Mouse (Mus musculus): ENCODE results near the gene Helz. TPM values are rescaled to one million over a fixed set of nuclear protein-coding genes. Genes with fewer than 3 reads are reported as not detected.
"Not testable (repeated sequence)": the region's sequence is repeated elsewhere in the genome, so short reads cannot be mapped to it uniquely, and the experiment has no call there.

Gene Helz
- polyA plus RNA-seq, 1 experiment, result not detected

DNA sequence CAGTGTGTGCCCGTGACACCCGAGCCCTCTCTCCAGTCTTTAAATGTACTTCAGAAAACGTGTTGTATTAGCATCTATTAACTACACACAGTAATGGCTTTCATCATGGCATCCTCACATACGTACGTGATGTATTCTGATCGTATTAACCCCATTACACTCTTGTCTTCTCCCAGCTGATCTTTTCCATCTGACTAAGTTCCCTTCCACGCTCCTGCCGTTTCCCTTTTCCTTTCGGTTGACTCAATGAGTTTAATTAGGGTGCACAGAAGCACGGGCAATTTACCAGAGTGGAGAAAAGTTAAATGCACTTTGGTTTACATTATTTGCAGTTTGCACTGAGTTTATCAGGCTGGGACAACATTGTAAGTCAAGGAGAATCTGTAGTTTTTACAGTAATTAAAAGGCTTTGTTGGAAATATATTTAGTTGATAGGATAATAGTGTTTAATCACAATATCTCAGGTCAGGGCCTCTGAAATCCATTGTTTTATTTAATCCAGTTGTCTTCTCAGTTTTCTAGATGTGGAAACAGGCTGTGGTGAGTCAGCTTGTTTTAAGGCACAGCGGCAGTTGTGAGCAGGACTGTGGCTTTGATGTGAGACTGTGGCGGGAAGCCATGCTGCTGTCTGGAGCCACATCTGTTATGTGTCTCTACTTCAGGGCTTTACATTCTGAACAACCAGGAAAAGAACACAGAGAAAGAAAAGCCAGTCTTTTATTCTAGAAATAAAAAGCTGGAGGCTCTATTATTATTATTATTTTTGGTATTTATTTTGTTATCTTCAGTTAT is 37.1 kb downstream of the Helz start:
- Histone ChIP-seq H3K27ac (ENCODE audit: insufficient read depth, low read depth, low read length) (no peak overlapping the region), H3K4me3 (ENCODE audit: insufficient read depth, low read depth, low read length) (no peak overlapping the region), H3K4me1 (ENCODE audit: control insufficient read depth, insufficient read depth, low read length) (peaks cover 10% of the 10 kb centered on the region)
- 17% methylated on average over 12 of the region's 12 CpGs for WGBS
- TF ChIP-seq CTCF (IDR thresholded peaks at IDR 0.05; ENCODE audit: insufficient read depth, low read depth, low read length), result no peak

DNA sequence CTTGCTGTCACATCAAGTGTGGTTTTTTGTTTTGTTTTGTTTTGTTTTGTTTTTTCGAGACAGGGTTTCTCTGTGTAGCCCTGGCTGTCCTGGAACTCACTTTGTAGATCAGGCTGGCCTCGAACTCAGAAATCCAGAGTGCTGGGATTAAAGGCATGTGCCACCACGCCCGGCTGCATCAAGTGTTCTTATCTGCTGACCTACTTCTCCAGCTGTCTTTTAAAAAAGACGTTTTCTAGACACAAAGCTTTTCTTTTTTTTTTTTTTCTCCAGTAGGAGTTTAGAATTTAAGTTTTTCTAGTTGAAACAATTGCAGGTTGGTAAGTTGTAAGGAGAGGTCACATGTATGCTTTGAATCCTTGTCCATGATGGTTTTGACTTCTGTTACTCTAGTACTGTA is 38.4 kb downstream of the Helz start:
- peaks cover 10% of the 10 kb centered on the region for H3K4me1 ChIP-seq (ENCODE audit: control insufficient read depth, insufficient read depth, low read length)
- WGBS, result 88% methylated on average over 5 of the region's 5 CpGs
- not testable (repeated sequence) for H3K4me3 ChIP-seq (ENCODE audit: insufficient read depth, low read depth, low read length); H3K27ac ChIP-seq (ENCODE audit: insufficient read depth, low read depth, low read length)

DNA sequence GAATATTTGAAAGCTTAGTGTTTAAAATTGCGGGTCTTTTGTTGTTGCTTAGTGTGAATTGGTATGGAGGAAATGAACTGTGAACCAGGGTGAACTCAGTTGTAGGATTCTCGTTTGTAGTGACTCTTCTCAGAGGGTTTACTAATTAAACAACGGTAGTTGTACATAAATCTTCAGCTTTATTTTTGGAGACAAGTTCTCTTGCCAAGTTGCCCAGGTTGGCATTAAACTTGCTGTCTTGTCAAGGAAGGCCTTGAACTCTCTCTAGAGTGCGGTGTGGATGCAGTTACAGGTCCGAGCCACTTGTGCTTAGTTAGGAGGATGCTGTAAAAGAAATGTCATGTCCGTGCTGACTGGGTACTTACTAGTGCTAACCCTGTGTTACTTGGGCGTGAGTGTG is 39.4 kb downstream of the Helz start:
- Histone ChIP-seq H3K4me3 (ENCODE audit: insufficient read depth, low read depth, low read length) (no peak overlapping the region), H3K27ac (ENCODE audit: insufficient read depth, low read depth, low read length) (no peak overlapping the region), H3K4me1 (ENCODE audit: control insufficient read depth, insufficient read depth, low read length) (peaks cover 10% of the 10 kb centered on the region)
- WGBS, result 85% methylated on average over 7 of the region's 7 CpGs
- no peak for TF ChIP-seq CTCF (IDR thresholded peaks at IDR 0.05; ENCODE audit: insufficient read depth, low read depth, low read length)
- no peak for TF ChIP-seq POLR2A (IDR thresholded peaks at IDR 0.05; ENCODE audit: insufficient read depth, low read depth, low read length)

DNA sequence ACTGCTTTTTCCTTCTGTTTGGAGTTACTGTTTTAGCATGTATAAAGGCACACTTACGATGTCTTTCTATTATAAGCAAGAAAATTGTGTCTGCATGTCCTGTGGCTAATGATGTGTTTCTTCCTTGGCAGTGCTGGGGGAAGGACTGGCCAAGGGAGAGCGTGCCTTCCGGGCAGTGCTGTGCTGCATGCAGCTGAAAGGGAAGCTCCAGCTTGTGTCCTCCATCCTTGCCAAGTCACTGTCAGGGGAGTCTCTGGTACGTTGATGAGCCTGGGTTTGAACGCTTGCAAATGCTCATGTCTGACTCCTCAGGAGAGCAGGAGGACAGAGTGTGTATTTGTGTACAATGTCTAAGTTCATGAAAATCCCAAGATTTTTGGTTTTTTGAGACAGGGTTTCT is 44.8 kb downstream of the Helz start:
- Histone ChIP-seq H3K4me3 (ENCODE audit: insufficient read depth, low read depth, low read length) (no peak overlapping the region), H3K27ac (ENCODE audit: insufficient read depth, low read depth, low read length) (no peak overlapping the region), H3K4me1 (ENCODE audit: control insufficient read depth, insufficient read depth, low read length) (no peaks in the 10 kb centered on the region)
- no peak for TF ChIP-seq POLR2A (IDR thresholded peaks at IDR 0.05; ENCODE audit: insufficient read depth, low read depth, low read length)
- WGBS, result 69% methylated on average over 5 of the region's 5 CpGs

DNA sequence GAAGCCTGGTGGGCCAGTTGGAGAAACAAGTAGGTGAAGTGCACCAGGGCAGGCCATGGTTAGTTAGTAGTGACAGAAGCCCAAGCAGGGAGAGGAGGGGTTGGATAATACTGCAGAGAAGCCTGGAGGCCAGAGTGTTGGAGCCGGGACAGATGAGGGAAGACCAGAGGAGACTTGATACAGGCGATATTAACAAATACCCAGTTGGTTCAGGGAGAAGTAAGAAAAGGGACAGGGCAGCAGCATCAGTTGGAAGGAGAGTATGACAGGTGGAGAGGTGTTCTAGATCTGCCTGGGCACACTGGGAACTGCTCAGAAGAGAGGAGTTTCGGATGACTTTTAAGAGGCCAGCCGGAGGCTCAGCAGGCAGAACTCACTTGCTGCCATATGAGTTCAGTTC is 49.7 kb downstream of the Helz start:
- no peak overlapping the region for H3K4me3 ChIP-seq (ENCODE audit: insufficient read depth, low read depth, low read length)
- TF ChIP-seq CTCF (IDR thresholded peaks at IDR 0.05; ENCODE audit: insufficient read depth, low read depth, low read length) (no peak), POLR2A (IDR thresholded peaks at IDR 0.05; ENCODE audit: insufficient read depth, low read depth, low read length) (no peak)
- no peaks in the 10 kb centered on the region for H3K4me1 ChIP-seq (ENCODE audit: control insufficient read depth, insufficient read depth, low read length)
- H3K27ac ChIP-seq (ENCODE audit: insufficient read depth, low read depth, low read length), result no peak overlapping the region
- WGBS, result 94% methylated on average over 4 of the region's 4 CpGs

DNA sequence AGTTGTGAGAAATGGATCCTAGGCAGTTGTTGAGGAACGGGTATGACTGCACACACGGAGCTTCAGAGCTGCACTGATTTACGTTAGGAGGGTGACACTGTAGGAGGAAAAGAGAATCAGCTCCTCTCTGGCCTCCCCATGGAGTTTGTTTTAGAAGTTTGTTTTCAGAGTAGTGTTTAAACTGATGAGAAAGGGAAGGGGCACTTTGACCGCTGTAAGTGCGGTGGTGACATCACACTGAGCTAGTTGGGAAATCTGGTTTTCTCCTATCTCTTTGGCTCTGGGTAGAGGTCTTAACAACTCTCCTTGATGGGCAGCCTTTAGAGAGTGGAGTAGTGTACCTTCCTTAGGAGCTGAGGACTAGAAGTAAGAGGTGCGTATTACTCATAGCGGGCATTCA is 58.0 kb downstream of the Helz start:
- Histone ChIP-seq H3K4me3 (ENCODE audit: insufficient read depth, low read depth, low read length) (no peak overlapping the region), H3K4me1 (ENCODE audit: control insufficient read depth, insufficient read depth, low read length) (no peaks in the 10 kb centered on the region), H3K27ac (ENCODE audit: insufficient read depth, low read depth, low read length) (no peak overlapping the region)
- TF ChIP-seq CTCF (IDR thresholded peaks at IDR 0.05; ENCODE audit: insufficient read depth, low read depth, low read length), result no peak
- no peak for TF ChIP-seq POLR2A (IDR thresholded peaks at IDR 0.05; ENCODE audit: insufficient read depth, low read depth, low read length)
- 93% methylated on average over 7 of the region's 7 CpGs for WGBS

DNA sequence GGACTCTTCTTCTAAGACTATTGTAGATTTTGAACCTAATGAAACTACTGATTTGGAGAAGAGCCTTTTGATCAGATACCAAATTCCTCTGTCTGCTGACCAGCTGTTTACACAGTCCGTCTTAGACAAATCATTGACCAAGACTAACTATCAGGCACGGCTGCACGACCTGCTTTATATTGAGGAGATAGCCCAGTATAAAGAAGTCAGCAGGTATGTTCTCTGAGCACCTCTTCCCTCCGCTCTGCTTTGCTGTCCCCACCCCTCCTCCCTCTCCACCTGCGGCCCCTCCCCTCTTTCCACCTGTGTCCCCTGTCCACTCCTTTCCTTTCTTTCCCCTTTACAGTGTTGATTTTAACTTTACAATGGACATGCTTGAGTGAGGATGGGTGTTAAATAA is 66.2 kb downstream of the Helz start:
- TF ChIP-seq POLR2A (IDR thresholded peaks at IDR 0.05; ENCODE audit: insufficient read depth, low read depth, low read length) (no peak), CTCF (IDR thresholded peaks at IDR 0.05; ENCODE audit: insufficient read depth, low read depth, low read length) (no peak)
- H3K27ac ChIP-seq (ENCODE audit: insufficient read depth, low read depth, low read length), result no peak overlapping the region
- 99% methylated on average over 5 of the region's 5 CpGs for WGBS

DNA sequence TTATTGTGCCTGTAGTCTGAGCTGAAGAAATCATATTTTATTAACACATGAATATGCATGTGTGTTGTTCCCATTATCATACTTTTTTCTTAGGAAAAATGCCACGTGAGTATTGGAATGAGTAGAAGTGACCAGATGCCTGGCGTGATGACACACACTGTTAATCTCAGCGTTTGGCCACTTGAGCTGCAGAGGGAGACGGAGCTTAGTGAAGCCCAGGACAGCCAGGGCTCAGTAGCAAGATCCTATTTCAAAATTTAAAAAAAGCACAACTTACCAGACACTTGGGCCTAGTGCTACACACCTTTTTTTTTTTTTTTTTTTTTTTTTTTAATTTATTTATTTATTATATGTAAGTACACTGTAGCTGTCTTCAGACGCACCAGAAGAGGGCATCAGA is 68.0 kb downstream of the Helz start:
- H3K4me3 ChIP-seq (ENCODE audit: insufficient read depth, low read depth, low read length), result no peak overlapping the region
- 95% methylated on average over 4 of the region's 5 CpGs for WGBS
- TF ChIP-seq POLR2A (IDR thresholded peaks at IDR 0.05; ENCODE audit: insufficient read depth, low read depth, low read length) (no peak), CTCF (IDR thresholded peaks at IDR 0.05; ENCODE audit: insufficient read depth, low read depth, low read length) (no peak)
- no peaks in the 10 kb centered on the region for H3K4me1 ChIP-seq (ENCODE audit: control insufficient read depth, insufficient read depth, low read length)
- no peak overlapping the region for H3K27ac ChIP-seq (ENCODE audit: insufficient read depth, low read depth, low read length)

More for the DNA sequence above, 66.2 kb downstream of the Helz start:
- no peaks in the 10 kb centered on the region for H3K4me1 ChIP-seq (ENCODE audit: control insufficient read depth, insufficient read depth, low read length)
- H3K4me3 ChIP-seq (ENCODE audit: insufficient read depth, low read depth, low read length), result no peak overlapping the region

DNA sequence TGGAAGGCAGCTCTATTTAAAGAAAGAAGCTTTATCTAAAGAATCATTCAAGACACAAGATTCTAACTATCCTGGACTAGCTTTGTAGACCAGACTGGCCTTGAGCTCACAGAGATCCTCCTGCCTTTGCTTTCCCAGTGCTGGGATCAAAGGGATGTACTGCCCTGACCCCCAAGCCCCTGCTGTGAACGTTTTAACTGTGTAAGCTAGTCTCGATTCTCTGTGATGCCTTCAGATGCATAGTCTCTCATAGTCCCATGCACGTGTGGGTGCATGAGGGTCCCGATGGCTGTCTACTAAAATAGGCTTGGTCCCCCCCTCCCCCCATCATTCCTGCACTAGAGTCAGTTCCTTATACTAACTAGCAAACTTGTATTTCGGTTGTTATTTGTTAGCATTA is 70.2 kb downstream of the Helz start:
- Histone ChIP-seq H3K27ac (ENCODE audit: insufficient read depth, low read depth, low read length) (no peak overlapping the region), H3K4me1 (ENCODE audit: control insufficient read depth, insufficient read depth, low read length) (no peaks in the 10 kb centered on the region), H3K4me3 (ENCODE audit: insufficient read depth, low read depth, low read length) (no peak overlapping the region)
- WGBS, result 53% methylated on average over 5 of the region's 5 CpGs
- TF ChIP-seq CTCF (IDR thresholded peaks at IDR 0.05; ENCODE audit: insufficient read depth, low read depth, low read length), result no peak

DNA sequence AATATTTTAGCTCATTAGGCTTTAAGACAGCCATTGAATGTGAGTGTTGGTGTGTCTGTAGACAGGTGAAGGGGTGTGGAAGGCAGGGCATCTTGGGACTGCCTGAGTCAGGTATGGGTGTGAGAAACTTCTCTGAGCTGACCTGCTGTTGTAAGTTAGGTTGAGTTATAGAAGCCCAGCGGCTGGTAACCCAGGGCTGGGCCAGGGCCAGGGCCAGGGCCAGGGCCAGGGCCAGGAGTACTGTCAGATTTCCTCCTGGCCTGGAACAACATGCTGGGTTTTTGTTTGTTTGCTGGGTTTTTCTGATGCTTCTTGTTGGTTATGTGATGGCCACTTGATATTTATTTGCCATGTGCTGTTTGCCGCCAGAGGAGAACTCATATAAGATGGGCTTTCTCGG is 76.9 kb downstream of the Helz start:
- TF ChIP-seq POLR2A (IDR thresholded peaks at IDR 0.05; ENCODE audit: insufficient read depth, low read depth, low read length), result no peak

More for the DNA sequence above, 76.9 kb downstream of the Helz start:
- no peak overlapping the region for H3K27ac ChIP-seq (ENCODE audit: insufficient read depth, low read depth, low read length)
- 89% methylated on average over 3 of the region's 3 CpGs for WGBS
- H3K4me1 ChIP-seq (ENCODE audit: control insufficient read depth, insufficient read depth, low read length), result no peaks in the 10 kb centered on the region
- no peak overlapping the region for H3K4me3 ChIP-seq (ENCODE audit: insufficient read depth, low read depth, low read length)
